Mouse (Mus musculus): ENCODE data around the gene Mau2. TPM values are rescaled to one million over a fixed set of nuclear protein-coding genes. Genes with fewer than 3 reads are reported as not detected.

Mau2 gene
- total and polyA plus RNA-seq, 3 experiments: 19.5 to 38.4 (median 25.5) TPM

- dilution Hi-C loops (cut with MboI; ENCODE audit: extremely low pct_ligation_motif_present, extremely low pct_unique_long_range_greater_than_20kb, low sequenced_read_pairs) (no loop called here), in situ Hi-C loops (cut with MboI; ENCODE audit: low pct_ligation_motif_present, low pct_unique_long_range_greater_than_20kb, low sequenced_read_pairs) (no loop called here)
- no peaks in the 10 kb centered on the region for H3K79me2 ChIP-seq (replicated peaks; ENCODE audit: control insufficient read depth, extremely low read depth, insufficient read depth, poor library complexity, severe bottlenecking)
- peaks cover 52 to 82% of the 10 kb centered on the region in 2 experiments for H3K36me3 ChIP-seq (replicated peaks in 1 of 2; ENCODE audit: control insufficient read depth in 1 of 2, insufficient read depth in 1 of 2, low read length in 1 of 2)
- no peaks in the 10 kb centered on the region for H3K4me1 ChIP-seq (ENCODE audit: control insufficient read depth in 1 of 2, insufficient read depth in 2 of 2)
- no peak overlapping the region for H3K9ac ChIP-seq (ENCODE audit: insufficient read depth, low read depth)
- H3K9me3 ChIP-seq (replicated peaks; ENCODE audit: low read length): no peaks in the 10 kb centered on the region
- no peaks in the 10 kb centered on the region for H3K27me3 ChIP-seq (replicated peaks)
- no peak overlapping the region for H3K27ac ChIP-seq (ENCODE audit: insufficient read depth, low read depth)
- TF ChIP-seq POLR2AphosphoS2 (IDR thresholded peaks at IDR 0.05; ENCODE audit: low read depth, low read length) (no peak), ZKSCAN1 (IDR thresholded peaks at IDR 0.05; ENCODE audit: borderline replicate concordance, low read depth, low read length) (no peak), IRF4 (IDR thresholded peaks at IDR 0.05; ENCODE audit: low read depth, low read length) (no peak), NELFE (IDR thresholded peaks at IDR 0.05; ENCODE audit: low read depth, low read length) (no peak), HCFC1 (IDR thresholded peaks at IDR 0.05; ENCODE audit: low read depth, low read length) (no peak)
- DNase-seq (ENCODE audit: extremely low read depth): no peak
- H3K4me2 ChIP-seq (ENCODE audit: insufficient read depth, low read depth, poor library complexity, severe bottlenecking): no peak overlapping the region
- no peak overlapping the region for H3K4me3 ChIP-seq (replicated peaks in 1 of 3; ENCODE audit: low read depth in 2 of 3, low read length in 2 of 3, poor library complexity in 1 of 3)
These were observed 30.6 kb upstream of the Mau2 start for GRCm38 (mm10) chr8:70073120-70073519.

- TF ChIP-seq JUND (conservative IDR thresholded peaks at IDR 0.05; ENCODE audit: low read depth, low read length) (no peak), ZKSCAN1 (IDR thresholded peaks at IDR 0.05; ENCODE audit: borderline replicate concordance, low read depth, low read length) (no peak), HCFC1 (IDR thresholded peaks at IDR 0.05; ENCODE audit: low read depth, low read length) (no peak), RCOR1 (conservative IDR thresholded peaks at IDR 0.05; ENCODE audit: low read depth, low read length) (no peak), MEF2A (IDR thresholded peaks at IDR 0.05; ENCODE audit: borderline replicate concordance, low read depth, low read length) (no peak), EP300 (IDR thresholded peaks at IDR 0.05; ENCODE audit: low read length) (no peak)
- Histone ChIP-seq H3K4me3 (replicated peaks in 1 of 3; ENCODE audit: low read depth in 2 of 3, low read length in 2 of 3, poor library complexity in 1 of 3) (no peak within 1 kb of the TSS), H3K4me1 (ENCODE audit: control insufficient read depth in 1 of 2, insufficient read depth in 2 of 2) (no peaks in the 10 kb centered on the region), H3K4me2 (ENCODE audit: insufficient read depth, low read depth, poor library complexity, severe bottlenecking) (no peak within 1 kb of the TSS), H3K9ac (ENCODE audit: insufficient read depth, low read depth) (no peak within 1 kb of the TSS), H3K79me2 (replicated peaks; ENCODE audit: control insufficient read depth, extremely low read depth, insufficient read depth, poor library complexity, severe bottlenecking) (no peaks in the 10 kb centered on the region), H3K27me3 (replicated peaks) (no peaks in the 10 kb centered on the region), H3K36me3 (replicated peaks in 1 of 2; ENCODE audit: control insufficient read depth in 1 of 2, insufficient read depth in 1 of 2, low read length in 1 of 2) (peaks cover 52 to 82% of the 10 kb centered on the region in 2 experiments), H3K27ac (ENCODE audit: insufficient read depth, low read depth) (no peak within 1 kb of the TSS), H3K9me3 (replicated peaks; ENCODE audit: low read length) (no peaks in the 10 kb centered on the region)
- dilution Hi-C loops (cut with MboI; ENCODE audit: extremely low pct_ligation_motif_present, extremely low pct_unique_long_range_greater_than_20kb, low sequenced_read_pairs): no loop called here
- no peak for DNase-seq (ENCODE audit: extremely low read depth)
- in situ Hi-C loops (cut with MboI; ENCODE audit: low pct_ligation_motif_present, low pct_unique_long_range_greater_than_20kb, low sequenced_read_pairs): no loop called here
These were observed 30.0 kb upstream of the Mau2 start, which contains the start of gene Tm6sf2 for GRCm38 (mm10) chr8:70072441-70073069. Tm6sf2 (plus strand) TSS chr8:70072924.

- no peaks in the 10 kb centered on the region for H3K4me1 ChIP-seq (ENCODE audit: control insufficient read depth in 1 of 2, insufficient read depth in 2 of 2)
- peaks cover 49 to 81% of the 10 kb centered on the region in 2 experiments for H3K36me3 ChIP-seq (replicated peaks in 1 of 2; ENCODE audit: control insufficient read depth in 1 of 2, insufficient read depth in 1 of 2, low read length in 1 of 2)
- TF ChIP-seq TBP (conservative IDR thresholded peaks at IDR 0.05; ENCODE audit: low read depth, low read length): no peak
- no peak for TF ChIP-seq RCOR1 (conservative IDR thresholded peaks at IDR 0.05; ENCODE audit: low read depth, low read length)
- TF ChIP-seq USF1 (IDR thresholded peaks at IDR 0.05; ENCODE audit: low read depth, low read length): no peak
- no peak for TF ChIP-seq NELFE (IDR thresholded peaks at IDR 0.05; ENCODE audit: low read depth, low read length)
- no peak for TF ChIP-seq IRF4 (IDR thresholded peaks at IDR 0.05; ENCODE audit: low read depth, low read length)
- TF ChIP-seq JUND (conservative IDR thresholded peaks at IDR 0.05; ENCODE audit: low read depth, low read length): no peak
- no peak for TF ChIP-seq ZNF384 (IDR thresholded peaks at IDR 0.05; ENCODE audit: low read depth, low read length)
- TF ChIP-seq CHD2 (IDR thresholded peaks at IDR 0.05; ENCODE audit: low read length): no peak
- no peak for TF ChIP-seq TCF12 (IDR thresholded peaks at IDR 0.05; ENCODE audit: low read depth, low read length)
- no peak for TF ChIP-seq NRF1 (IDR thresholded peaks at IDR 0.05; ENCODE audit: low read depth, low read length)
- no peak for TF ChIP-seq UBTF (IDR thresholded peaks at IDR 0.05; ENCODE audit: low read depth, low read length)
- TF ChIP-seq JUN (IDR thresholded peaks at IDR 0.05; ENCODE audit: insufficient read depth, low read depth, low read length): no peak
- TF ChIP-seq GABPA (IDR thresholded peaks at IDR 0.05; ENCODE audit: insufficient replicate concordance, low read depth, low read length): no peak
- no peak for TF ChIP-seq MYC (IDR thresholded peaks at IDR 0.05; ENCODE audit: low read depth, low read length)
- TF ChIP-seq MAFK (IDR thresholded peaks at IDR 0.05; ENCODE audit: insufficient replicate concordance, low read length): no peak
- TF ChIP-seq MXI1 (IDR thresholded peaks at IDR 0.05; ENCODE audit: low read depth, low read length): no peak
- H3K4me2 ChIP-seq (ENCODE audit: insufficient read depth, low read depth, poor library complexity, severe bottlenecking): no peak overlapping the region
- no peaks in the 10 kb centered on the region for H3K79me2 ChIP-seq (replicated peaks; ENCODE audit: control insufficient read depth, extremely low read depth, insufficient read depth, poor library complexity, severe bottlenecking)
- no peak for DNase-seq (ENCODE audit: extremely low read depth)
- no peak overlapping the region for H3K9ac ChIP-seq (ENCODE audit: insufficient read depth, low read depth)
- dilution Hi-C loops (cut with MboI; ENCODE audit: extremely low pct_ligation_motif_present, extremely low pct_unique_long_range_greater_than_20kb, low sequenced_read_pairs): no loop called here
- no peak overlapping the region for H3K4me3 ChIP-seq (replicated peaks in 1 of 3; ENCODE audit: low read depth in 2 of 3, low read length in 2 of 3, poor library complexity in 1 of 3)
- no peaks in the 10 kb centered on the region for H3K27me3 ChIP-seq (replicated peaks)
- in situ Hi-C loops (cut with MboI; ENCODE audit: low pct_ligation_motif_present, low pct_unique_long_range_greater_than_20kb, low sequenced_read_pairs): no loop called here
- H3K9me3 ChIP-seq (replicated peaks; ENCODE audit: low read length): no peaks in the 10 kb centered on the region
- no peak overlapping the region for H3K27ac ChIP-seq (ENCODE audit: insufficient read depth, low read depth)
These were observed 29.4 kb upstream of the Mau2 start for GRCm38 (mm10) chr8:70071836-70072440.

All from CH12.LX (cell line).